Mouse (Mus musculus) kidney, embryonic 14.5 days (tissue): ENCODE results near the gene Mis12. TPM values are rescaled to one million over a fixed set of nuclear protein-coding genes. Genes with fewer than 3 reads are reported as not detected.
A peak's percentile ranks its signal among the peaks of the same experiment; 100 is the strongest.

Experiments used
- ATAC-seq: fragments of 200-750 bp; cut with Nextera tagmentation; 2 replicates; pipeline ENCODE4 v1.8.0; 2017; ENCODE audit warnings: moderate number of reproducible peaks, mild to moderate bottlenecking, moderate TSS enrichment, moderate library complexity; ENCODE audit not compliant: low FRiP score, low TSS enrichment
- H3K27ac ChIP-seq: fragments of 300-500 bp; sonication (generic); 2 replicates; pipeline ENCODE4 v1.5.1; 2014; ENCODE audit warnings: low read depth, mild to moderate bottlenecking, low read length, moderate library complexity, mixed read lengths
- H3K27me3 ChIP-seq: fragments of 300-500 bp; sonication (generic); 2 replicates; pipeline ENCODE4 v1.6.1; 2014; ENCODE audit warnings: mild to moderate bottlenecking, low read length; ENCODE audit not compliant: control insufficient read depth, insufficient read depth
- H3K36me3 ChIP-seq: fragments of 300-500 bp; sonication (generic); 2 replicates; pipeline ENCODE4 v1.6.1; 2014; ENCODE audit warnings: low read length, mixed read lengths; ENCODE audit not compliant: control insufficient read depth, insufficient read depth
- H3K4me1 ChIP-seq: fragments of 300-500 bp; sonication (generic); 2 replicates; pipeline ENCODE4 v1.6.1; 2014; ENCODE audit warnings: low read length, mixed read lengths; ENCODE audit not compliant: control insufficient read depth, insufficient read depth
- H3K4me2 ChIP-seq: fragments of 300-500 bp; sonication (generic); replicated peaks from 2 replicates; pipeline ENCODE4 v1.6.1; 2014; ENCODE audit warnings: low read depth, mild to moderate bottlenecking, low read length
- H3K4me3 ChIP-seq: fragments of 300-500 bp; sonication (generic); 2 replicates; pipeline ENCODE4 v1.5.1; 2014; ENCODE audit warnings: mild to moderate bottlenecking, low read length
- H3K9ac ChIP-seq: fragments of 300-500 bp; sonication (generic); 2 replicates; pipeline ENCODE4 v1.6.1; 2014; ENCODE audit warnings: low read depth, mild to moderate bottlenecking, low read length, moderate library complexity
- H3K9me3 ChIP-seq: fragments of 300-500 bp; sonication (generic); 2 replicates; pipeline ENCODE4 v1.6.1; 2016; ENCODE audit warnings: low read length; ENCODE audit not compliant: control insufficient read depth
- WGBS: fragments of 180-500 bp; shearing (Covaris S2); extraction: QIAGEN DNeasy Blood & Tissue Kit; methylation state at CpG from one replicate; pipeline ENCODE4 v1.1.7; 2014; 5-methylcytosine and 5-hydroxymethylcytosine counted together
- polyA plus RNA-seq: library from polyadenylated mRNA; unstranded; fragments of >200 nt; fragmentation: Nextera tagmentation; extraction: Ambion mirVana; gene quantifications from 2 replicates; pipeline ENCODE4 v1.2.1, GENCODE M21; 2014

Mis12 gene
- polyA plus RNA-seq, 1 experiment from 2014 or later: 31.1 TPM

DNA sequence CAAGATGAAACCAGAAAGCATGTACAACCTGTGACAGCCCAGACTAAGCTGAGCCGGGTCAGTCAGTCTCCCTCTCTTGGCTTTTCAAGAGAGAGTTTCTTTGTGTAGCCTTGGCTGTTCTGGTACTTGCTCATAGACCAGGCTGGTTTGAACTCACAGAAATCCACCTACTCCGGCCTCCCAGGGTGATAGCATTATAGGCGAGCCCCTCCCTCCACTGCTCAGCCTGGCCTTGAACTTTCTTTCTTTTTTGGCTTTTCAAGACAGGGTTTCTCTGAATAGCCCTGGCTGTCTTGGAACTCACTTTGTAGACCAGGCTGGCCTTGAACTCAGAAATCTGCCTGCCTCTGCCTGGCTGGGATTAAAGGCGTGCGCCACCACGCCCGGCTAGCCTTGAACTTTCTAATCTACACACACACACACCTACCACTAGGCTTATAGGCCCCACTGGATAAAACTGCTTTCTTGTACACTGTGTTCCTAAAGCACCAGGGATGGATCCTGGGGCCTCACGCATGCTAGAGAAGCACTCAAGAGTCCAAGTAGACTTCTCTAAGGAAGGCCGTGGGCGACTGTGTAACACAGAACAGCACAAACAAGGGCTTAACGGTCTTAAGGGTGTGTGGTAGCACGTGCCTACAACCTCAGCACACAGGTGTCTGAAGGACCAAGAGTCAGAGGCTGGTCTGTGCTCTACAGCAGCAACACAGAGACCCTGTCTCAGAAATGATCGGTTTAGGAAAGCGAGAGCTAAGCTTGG is 38.5 kb upstream of the Mis12 start:
- ATAC-seq: no peak
- Histone ChIP-seq H3K9me3 (no peaks in the 10 kb centered on the region), H3K4me1 (peaks cover 5% of the 10 kb centered on the region; the same call in 1 of the 2 replicates), H3K9ac (0 out of 2 replicates have a peak overlapping the region, but pooled peaks have one; percentile 23), H3K4me3 (peak overlapping the region; percentile 92; the same call in 1 of the 2 replicates), H3K4me2 (peak overlapping the region; percentile 81), H3K36me3 (peaks cover 67% of the 10 kb centered on the region), H3K27me3 (no peaks in the 10 kb centered on the region), H3K27ac (no peak overlapping the region)
- 94% methylated on average over 14 of the region's 14 CpGs for WGBS

GRCm38 (mm10) chr11:70982030-70982429 is 37.4 kb upstream of the Mis12 start:
- Histone ChIP-seq H3K27me3 (no peaks in the 10 kb centered on the region), H3K36me3 (peaks cover 68% of the 10 kb centered on the region), H3K4me1 (peaks cover 5% of the 10 kb centered on the region; the same call in 1 of the 2 replicates), H3K4me3 (peak overlapping the region; percentile 92), H3K27ac (no peak overlapping the region), H3K4me2 (peak overlapping the region; percentile 81), H3K9ac (peak overlapping the region; percentile 90), H3K9me3 (no peaks in the 10 kb centered on the region)
- WGBS: 6% methylated on average over 12 of the region's 12 CpGs
- ATAC-seq: no peak

DNA sequence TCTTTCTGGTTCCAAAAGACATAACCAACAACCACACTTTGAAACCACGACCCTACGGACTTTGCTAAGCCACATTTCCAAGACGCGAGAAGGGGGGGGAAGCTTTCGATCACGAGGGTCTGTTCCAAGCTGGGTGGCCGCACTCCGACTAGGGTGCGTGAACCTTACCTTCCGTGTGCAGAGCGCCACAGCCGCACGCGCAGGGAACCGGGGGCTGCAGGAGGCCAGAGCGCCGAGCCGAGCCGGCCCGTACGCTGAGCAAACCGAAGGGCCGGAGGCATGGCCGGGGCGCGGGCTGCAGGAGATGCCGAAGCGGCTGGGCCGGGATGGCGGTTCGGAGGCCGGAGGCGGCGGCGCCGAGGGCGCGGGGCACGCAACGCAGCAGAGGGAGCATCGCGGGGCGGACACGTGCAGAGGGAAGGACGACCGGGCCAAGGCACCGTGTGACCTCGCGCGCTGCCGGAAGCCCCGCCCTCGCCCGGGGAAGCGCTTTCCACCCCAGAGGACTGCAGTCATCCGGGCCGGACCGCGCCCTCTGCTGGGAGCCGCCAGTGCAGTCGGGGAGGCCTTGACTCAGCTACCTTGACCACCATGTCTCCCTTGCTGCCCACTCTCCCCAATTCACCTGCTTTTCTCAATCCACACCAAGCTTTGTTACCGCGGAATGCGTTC is 36.7 kb upstream of the Mis12 start, which contains the start of gene C1qbp:
Gene C1qbp, minus strand, starts transcription at position 470 of the 672 bp plus-strand sequence.
- ATAC-seq: peak; percentile 96
- peak within 1 kb of the TSS; percentile 92 for H3K4me3 ChIP-seq
- peak within 1 kb of the TSS; percentile 81 for H3K4me2 ChIP-seq
- H3K9ac ChIP-seq: peak within 1 kb of the TSS; percentile 90
- WGBS: under 1% methylated on average over 63 of the region's 64 CpGs
- H3K4me1 ChIP-seq: peaks cover 5% of the 10 kb centered on the region; the same call in 1 of the 2 replicates
- H3K27me3 ChIP-seq: no peaks in the 10 kb centered on the region
- peak within 1 kb of the TSS; percentile 20; the same call in 1 of the 2 replicates for H3K27ac ChIP-seq
- no peaks in the 10 kb centered on the region for H3K9me3 ChIP-seq
- H3K36me3 ChIP-seq: peaks cover 68% of the 10 kb centered on the region

DNA sequence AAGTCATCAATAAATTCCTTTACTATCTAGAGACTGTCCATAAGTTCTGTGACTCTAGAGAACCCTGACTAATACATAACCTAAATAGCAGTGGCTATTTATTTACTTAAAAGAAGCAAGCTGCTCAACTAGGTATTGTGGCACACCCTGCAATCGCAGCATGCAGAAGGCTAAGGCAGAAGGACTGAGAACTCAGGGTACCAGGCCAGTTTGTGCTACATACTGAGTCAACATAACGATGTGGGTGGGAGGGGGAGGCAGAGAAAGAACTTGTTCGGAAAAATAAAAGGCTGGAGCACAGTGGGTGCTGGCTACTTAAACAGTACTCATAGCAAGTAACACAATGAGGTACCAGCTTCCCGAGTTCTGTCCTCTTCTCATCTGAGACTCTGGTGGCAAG is 18.2 kb upstream of the Mis12 start:
- Histone ChIP-seq H3K9me3 (no peaks in the 10 kb centered on the region), H3K4me1 (peaks cover 8% of the 10 kb centered on the region), H3K36me3 (peaks cover 40% of the 10 kb centered on the region), H3K9ac (no peak overlapping the region), H3K4me2 (no peak overlapping the region), H3K27me3 (no peaks in the 10 kb centered on the region), H3K27ac (no peak overlapping the region), H3K4me3 (no peak overlapping the region)
- no peak for ATAC-seq
- 92% methylated on average over 4 of the region's 4 CpGs for WGBS

DNA sequence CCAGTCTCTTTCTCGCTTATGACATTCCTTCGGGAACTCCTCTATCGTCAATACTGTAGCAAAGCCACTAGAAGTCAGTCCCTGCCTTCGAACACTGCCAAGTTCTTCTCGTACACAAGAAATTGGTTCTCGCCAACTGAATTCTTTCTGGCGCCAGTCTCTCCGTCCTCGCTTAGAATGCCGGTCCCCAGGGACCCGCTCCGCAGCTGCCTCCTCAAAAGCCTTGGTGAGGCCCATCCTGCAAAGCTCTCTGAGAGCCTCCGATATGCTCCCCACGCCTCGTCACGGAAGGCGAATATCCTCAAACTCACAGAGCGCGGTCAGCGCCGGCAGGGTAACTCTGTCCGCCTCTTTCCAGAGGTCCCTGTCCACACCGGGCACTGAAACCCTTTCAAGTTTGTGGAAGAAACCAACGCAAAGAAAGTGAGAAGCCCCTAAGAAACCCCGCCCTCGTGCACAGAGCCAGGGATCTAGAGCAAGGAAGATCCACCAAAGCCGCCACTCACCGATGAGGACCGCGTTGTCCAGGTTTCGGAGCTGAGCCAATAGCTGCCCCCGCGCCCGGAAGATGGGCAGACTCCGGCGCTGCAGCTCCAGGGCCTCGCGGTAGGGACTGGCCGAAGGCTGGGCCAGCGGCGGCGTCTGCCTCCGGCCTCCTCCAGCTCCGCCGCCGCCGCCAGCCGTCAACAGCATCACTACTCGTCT is 15.6 kb upstream of the Mis12 start:
- H3K4me1 ChIP-seq: peaks cover 8% of the 10 kb centered on the region
- peak; percentile 91 for ATAC-seq
- peak overlapping the region; percentile 88 for H3K4me3 ChIP-seq
- H3K36me3 ChIP-seq: peaks cover 23% of the 10 kb centered on the region
- H3K27me3 ChIP-seq: no peaks in the 10 kb centered on the region
- peak overlapping the region; percentile 85 for H3K27ac ChIP-seq
- H3K9ac ChIP-seq: peak overlapping the region; percentile 79
- H3K9me3 ChIP-seq: no peaks in the 10 kb centered on the region
- WGBS: under 1% methylated on average over 49 of the region's 49 CpGs
- peak overlapping the region; percentile 66 for H3K4me2 ChIP-seq

GRCm38 (mm10) chr11:71004316-71004773 is 15.1 kb upstream of the Mis12 start, which contains the start of gene Dhx33:
Dhx33 (minus strand) TSS chr11:71004437.
- H3K4me2 ChIP-seq: peak within 1 kb of the TSS; percentile 66
- peak; percentile 99 for ATAC-seq
- under 1% methylated on average over 35 of the region's 35 CpGs for WGBS

GRCm38 (mm10) chr11:71005046-71005445 is 14.4 kb upstream of the Mis12 start:
- no peak overlapping the region; the same call in 1 of the 2 replicates for H3K27ac ChIP-seq

More at GRCm38 (mm10) chr11:71004316-71004773, 15.1 kb upstream of the Mis12 start, which contains the start of gene Dhx33:
- Histone ChIP-seq H3K9me3 (no peaks in the 10 kb centered on the region), H3K36me3 (peaks cover 23% of the 10 kb centered on the region), H3K27me3 (no peaks in the 10 kb centered on the region), H3K4me3 (peak within 1 kb of the TSS; percentile 88), H3K27ac (peak within 1 kb of the TSS; percentile 85), H3K9ac (peak within 1 kb of the TSS; percentile 79), H3K4me1 (peaks cover 8% of the 10 kb centered on the region)

GRCm38 (mm10) chr11:71007026-71007425 is 12.4 kb upstream of the Mis12 start:
- H3K27ac ChIP-seq: no peak overlapping the region
- WGBS: 97% methylated on average over 6 of the region's 6 CpGs
- no peak for ATAC-seq

More at GRCm38 (mm10) chr11:71005046-71005445, 14.4 kb upstream of the Mis12 start:
- H3K9me3 ChIP-seq: no peaks in the 10 kb centered on the region
- H3K9ac ChIP-seq: peak overlapping the region; percentile 44; the same call in 1 of the 2 replicates
- peak overlapping the region; percentile 47 for H3K4me2 ChIP-seq
- ATAC-seq: no peak
- WGBS: 65% methylated on average over 5 of the region's 5 CpGs
- no peaks in the 10 kb centered on the region for H3K27me3 ChIP-seq
- peaks cover 8% of the 10 kb centered on the region for H3K4me1 ChIP-seq
- H3K4me3 ChIP-seq: peak overlapping the region; percentile 88; the same call in 1 of the 2 replicates
- peaks cover 22% of the 10 kb centered on the region for H3K36me3 ChIP-seq

More at GRCm38 (mm10) chr11:71007026-71007425, 12.4 kb upstream of the Mis12 start:
- Histone ChIP-seq H3K4me1 (peaks cover 8% of the 10 kb centered on the region), H3K9me3 (no peaks in the 10 kb centered on the region), H3K9ac (no peak overlapping the region), H3K27me3 (no peaks in the 10 kb centered on the region), H3K36me3 (peaks cover 31% of the 10 kb centered on the region), H3K4me2 (no peak overlapping the region), H3K4me3 (no peak overlapping the region)
